Mouse (Mus musculus): ENCODE data around the gene Siah3.

DNA sequence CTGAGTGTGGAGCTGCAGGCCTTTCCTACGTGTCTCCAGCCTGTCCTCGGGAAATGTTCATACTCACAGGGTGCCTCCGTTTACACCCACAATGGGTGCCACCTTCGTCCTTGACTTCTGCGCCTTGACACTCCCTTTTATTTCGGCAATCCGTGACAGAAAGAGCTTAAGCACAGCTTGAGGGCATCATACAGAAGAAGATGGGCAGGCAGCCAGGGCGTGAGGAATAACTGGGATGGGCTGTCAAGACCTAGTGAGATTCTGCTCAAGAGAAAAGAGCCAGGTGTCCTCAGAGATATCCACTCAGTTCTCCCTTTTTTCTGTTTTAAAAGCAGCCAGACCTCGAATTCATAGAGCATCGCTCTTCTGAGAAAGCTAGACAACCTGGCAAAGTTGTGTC is 21.2 kb upstream of the Siah3 start:
- TF ChIP-seq CTCF (IDR thresholded peaks at IDR 0.05; ENCODE audit: insufficient read depth, low read length): no peak
- TF ChIP-seq POLR2A (IDR thresholded peaks at IDR 0.05; ENCODE audit: borderline replicate concordance, extremely low read depth, low read depth, low read length): no peak
